Mouse (Mus musculus) stomach, postnatal 0 days (tissue): ENCODE results near the gene Nsd2.

ENCODE experiments used
- CTCF ChIP-seq: IDR thresholded peaks from 2 replicates; pipeline ENCODE4 v1.5.1; 2016; ENCODE audit warnings: antibody characterized with exemption, low read depth, mild to moderate bottlenecking, moderate library complexity
- EP300 ChIP-seq: optimal IDR thresholded peaks from 2 replicates; pipeline ENCODE3; 2016; ENCODE audit warnings: antibody characterized with exemption

- no peak for TF ChIP-seq CTCF
- TF ChIP-seq EP300, result no peak
Observed at GRCm38 (mm10) chr5:33816008-33816725, 4.4 kb upstream of the Nsd2 start.
